Mouse (Mus musculus) heart, adult 2 months (tissue): ENCODE results near the gene Trpm8.

Experiments
- CTCF ChIP-seq: fragments of 200-600 bp; IDR thresholded peaks from 2 replicates; pipeline ENCODE4 v1.8.1; 2022; ENCODE audit warnings: antibody characterized with exemption, mild to moderate bottlenecking, moderate library complexity
- EP300 ChIP-seq: fragments of 200-500 bp; IDR thresholded peaks from 2 replicates; pipeline ENCODE4 v1.6.1; 2011; ENCODE audit warnings: low read depth, low read length, control low read depth; ENCODE audit not compliant: insufficient read depth
- POLR2A ChIP-seq: fragments of 200-500 bp; IDR thresholded peaks from 2 replicates; pipeline ENCODE4 v1.6.1; 2011; ENCODE audit warnings: mild to moderate bottlenecking, low read depth, low read length, control low read depth; ENCODE audit not compliant: insufficient read depth

DNA sequence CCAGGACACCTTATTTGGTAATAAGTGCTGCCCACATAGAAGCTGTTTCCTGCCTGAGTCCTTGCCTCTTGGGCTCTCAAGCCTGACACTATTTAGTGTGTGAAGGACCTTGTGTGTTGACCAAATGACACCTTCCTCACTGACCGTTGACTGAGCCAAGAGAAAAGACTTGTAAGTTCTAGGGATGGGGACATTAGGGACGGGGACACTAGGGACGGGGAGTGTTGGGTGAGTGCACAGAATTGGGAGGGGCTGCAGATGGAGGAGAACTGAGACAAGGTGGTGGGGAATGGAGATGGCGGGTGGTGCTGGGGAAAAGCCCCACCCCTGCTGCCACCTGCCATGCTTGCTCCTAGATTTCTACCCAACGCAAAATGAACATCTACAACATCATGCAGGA, 47.5 kb upstream of the Trpm8 start:
- TF ChIP-seq POLR2A = no peak
- no peak for TF ChIP-seq CTCF
- TF ChIP-seq EP300 = no peak
